Mouse (Mus musculus) lung, postnatal 0 days (tissue): ENCODE data around the gene Slc9a9. TPM values are rescaled to one million over a fixed set of nuclear protein-coding genes. Genes with fewer than 3 reads are reported as not detected.

Source experiments
- ATAC-seq: fragments of 200-750 bp; cut with Nextera tagmentation; 2 replicates; pipeline ENCODE4 v1.8.0; 2017; ENCODE audit warnings: moderate library complexity
- DNase-seq: peaks from one replicate; pipeline ENCODE4 v3.0.0-alpha.2; 2016; ENCODE audit warnings: low spot score
- H3K27ac ChIP-seq: fragments of 300-500 bp; sonication (generic); 2 replicates; pipeline ENCODE4 v1.5.1; 2014; ENCODE audit warnings: antibody characterized with exemption, mild to moderate bottlenecking, low read length, mixed read lengths
- H3K27me3 ChIP-seq: fragments of 300-500 bp; sonication (generic); replicated peaks from 2 replicates; pipeline ENCODE4 v1.6.1; 2014; ENCODE audit warnings: low read length, mixed read lengths; ENCODE audit not compliant: insufficient read depth
- H3K36me3 ChIP-seq: fragments of 300-500 bp; sonication (generic); 2 replicates; pipeline ENCODE4 v1.6.1; 2014; ENCODE audit warnings: low read length, mixed read lengths; ENCODE audit not compliant: insufficient read depth
- H3K4me1 ChIP-seq: fragments of 300-500 bp; sonication (generic); 2 replicates; pipeline ENCODE4 v1.6.1; 2014; ENCODE audit warnings: antibody characterized with exemption, low read depth, low read length, mixed read lengths; ENCODE audit not compliant: insufficient read depth
- H3K4me2 ChIP-seq: fragments of 300-500 bp; sonication (generic); replicated peaks from 2 replicates; pipeline ENCODE4 v1.6.1; 2014; ENCODE audit warnings: low read depth, mild to moderate bottlenecking, low read length, moderate library complexity, mixed read lengths
- H3K4me3 ChIP-seq: fragments of 300-500 bp; sonication (generic); 2 replicates; pipeline ENCODE4 v1.5.1; 2014; ENCODE audit warnings: low read depth, low read length
- H3K9ac ChIP-seq: fragments of 300-500 bp; sonication (generic); replicated peaks from 2 replicates; pipeline ENCODE4 v1.6.1; 2014; ENCODE audit warnings: low read depth, mild to moderate bottlenecking
- H3K9me3 ChIP-seq: fragments of 300-500 bp; sonication (generic); 2 replicates; pipeline ENCODE4 v1.6.1; 2016; ENCODE audit warnings: low read length, mixed read lengths
- CTCF ChIP-seq: IDR thresholded peaks from 2 replicates; pipeline ENCODE4 v1.5.1; 2016; ENCODE audit warnings: antibody characterized with exemption, mild to moderate bottlenecking
- EP300 ChIP-seq: IDR thresholded peaks from 2 replicates; pipeline ENCODE4 v1.6.1; 2016; ENCODE audit warnings: antibody characterized with exemption, mild to moderate bottlenecking, control low read depth
- WGBS: fragments of 180-500 bp; shearing (Covaris S2); extraction: QIAGEN DNeasy Blood & Tissue Kit; methylation state at CpG from one replicate; pipeline ENCODE4 v1.1.7; 2014; 5-methylcytosine and 5-hydroxymethylcytosine counted together
- polyA plus RNA-seq: library from polyadenylated mRNA; unstranded; fragments of >200 nt; fragmentation: Nextera tagmentation; extraction: Ambion mirVana; gene quantifications from 2 replicates; pipeline ENCODE4 v1.2.1, GENCODE M21; 2015

Slc9a9 gene
- polyA plus RNA-seq, 1 experiment from 2014 or later = 3.7 TPM

DNA sequence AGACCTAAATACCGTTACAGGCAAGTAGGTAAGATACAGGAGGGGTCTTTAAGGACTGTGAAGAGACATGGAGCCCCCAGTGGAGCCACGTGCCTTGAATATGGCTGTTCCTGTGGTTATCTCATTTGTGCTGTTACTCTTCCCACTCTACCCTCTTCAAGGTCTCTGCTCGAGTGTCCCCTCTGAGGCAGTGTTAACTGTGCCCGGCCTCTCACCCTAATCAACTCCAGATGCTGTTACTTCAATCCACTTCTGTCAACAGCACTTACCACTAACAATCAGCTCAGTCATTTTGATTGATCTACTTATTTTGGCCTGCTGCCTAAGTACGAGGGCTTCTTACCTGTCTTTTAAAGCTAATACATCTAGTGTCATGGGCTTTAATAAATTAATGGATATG, 145.8 kb downstream of the Slc9a9 start:
- Histone ChIP-seq H3K9me3 (no peaks in the 10 kb centered on the region), H3K27me3 (no peaks in the 10 kb centered on the region)

DNA sequence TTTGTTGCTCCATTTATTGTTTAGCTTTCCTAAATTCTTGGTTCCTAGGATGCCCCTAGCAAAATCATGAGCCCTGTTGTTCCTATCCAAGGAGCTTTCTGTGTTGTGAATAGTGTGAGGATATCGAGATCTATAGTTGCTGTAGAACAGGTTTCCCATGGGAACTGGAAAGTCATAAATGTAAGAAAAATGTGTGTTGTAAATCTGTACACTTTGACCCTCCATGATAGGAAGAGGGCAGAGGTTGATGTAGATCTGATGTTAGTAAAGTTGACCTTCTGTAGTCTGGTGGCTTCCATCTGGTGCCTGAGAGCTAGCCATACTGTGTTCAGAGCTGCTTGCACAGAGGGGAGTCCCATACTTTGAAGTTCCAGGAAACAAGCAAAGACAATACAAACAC, 151.6 kb downstream of the Slc9a9 start:
- 82% methylated on average over 1 of the region's 1 CpGs for WGBS
- ATAC-seq = no peak

More for the DNA sequence above, 145.8 kb downstream of the Slc9a9 start:
- no peak overlapping the region for H3K4me2 ChIP-seq
- H3K4me1 ChIP-seq = no peaks in the 10 kb centered on the region
- no peak overlapping the region for H3K27ac ChIP-seq
- TF ChIP-seq CTCF (no peak), EP300 (no peak)
- DNase-seq = no peak
- 30% methylated on average over 5 of the region's 5 CpGs for WGBS
- no peaks in the 10 kb centered on the region for H3K36me3 ChIP-seq
- no peak overlapping the region for H3K4me3 ChIP-seq
- no peak for ATAC-seq
- H3K9ac ChIP-seq = no peak overlapping the region

GRCm38 (mm10) chr9:94833836-94834235, 164.1 kb downstream of the Slc9a9 start:
- H3K36me3 ChIP-seq = no peaks in the 10 kb centered on the region
- no peaks in the 10 kb centered on the region for H3K9me3 ChIP-seq
- H3K4me1 ChIP-seq = no peaks in the 10 kb centered on the region
- H3K27me3 ChIP-seq = no peaks in the 10 kb centered on the region
- H3K4me3 ChIP-seq = no peak overlapping the region
- WGBS = 54% methylated on average over 1 of the region's 1 CpGs
- no peak for ATAC-seq
- DNase-seq = no peak
- no peak for TF ChIP-seq CTCF
- TF ChIP-seq EP300 = no peak
- H3K4me2 ChIP-seq = no peak overlapping the region
- H3K9ac ChIP-seq = no peak overlapping the region
- no peak overlapping the region for H3K27ac ChIP-seq

More for the DNA sequence above, 151.6 kb downstream of the Slc9a9 start:
- no peak overlapping the region for H3K4me3 ChIP-seq
- H3K4me1 ChIP-seq = no peaks in the 10 kb centered on the region
- no peaks in the 10 kb centered on the region for H3K36me3 ChIP-seq
- TF ChIP-seq EP300 (no peak), CTCF (no peak)
- H3K27me3 ChIP-seq = no peaks in the 10 kb centered on the region
- no peak overlapping the region for H3K27ac ChIP-seq
- H3K9ac ChIP-seq = no peak overlapping the region
- DNase-seq = no peak
- H3K4me2 ChIP-seq = no peak overlapping the region
- H3K9me3 ChIP-seq = no peaks in the 10 kb centered on the region

DNA sequence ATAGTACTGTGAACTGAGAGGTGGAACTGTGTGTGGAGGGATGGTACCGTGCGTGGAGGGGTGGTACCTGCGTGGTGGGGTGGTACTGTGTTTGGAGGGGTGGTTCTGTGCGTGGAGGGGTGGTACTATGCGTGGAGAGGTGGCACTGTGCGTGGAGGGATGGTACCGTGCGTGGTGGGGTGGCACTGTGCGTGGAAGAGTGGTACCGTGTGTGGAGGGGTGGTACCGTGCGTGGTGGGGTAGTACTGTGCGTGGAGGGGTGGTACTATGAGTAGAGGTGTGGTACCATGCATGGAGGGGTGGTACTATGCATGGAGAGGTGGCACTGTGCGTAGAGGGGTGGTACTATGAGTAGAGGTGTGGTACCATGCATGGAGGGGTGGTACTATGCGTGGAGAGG, 167.7 kb downstream of the Slc9a9 start:
- no peak overlapping the region for H3K27ac ChIP-seq
- WGBS = 94% methylated on average over 15 of the region's 15 CpGs
- DNase-seq = no peak
- no peak for ATAC-seq
- H3K4me2 ChIP-seq = no peak overlapping the region
- no peaks in the 10 kb centered on the region for H3K36me3 ChIP-seq
- no peaks in the 10 kb centered on the region for H3K27me3 ChIP-seq
- TF ChIP-seq EP300 (no peak), CTCF (no peak)
- no peaks in the 10 kb centered on the region for H3K4me1 ChIP-seq
- H3K9me3 ChIP-seq = no peaks in the 10 kb centered on the region
- no peak overlapping the region for H3K4me3 ChIP-seq
- H3K9ac ChIP-seq = no peak overlapping the region

DNA sequence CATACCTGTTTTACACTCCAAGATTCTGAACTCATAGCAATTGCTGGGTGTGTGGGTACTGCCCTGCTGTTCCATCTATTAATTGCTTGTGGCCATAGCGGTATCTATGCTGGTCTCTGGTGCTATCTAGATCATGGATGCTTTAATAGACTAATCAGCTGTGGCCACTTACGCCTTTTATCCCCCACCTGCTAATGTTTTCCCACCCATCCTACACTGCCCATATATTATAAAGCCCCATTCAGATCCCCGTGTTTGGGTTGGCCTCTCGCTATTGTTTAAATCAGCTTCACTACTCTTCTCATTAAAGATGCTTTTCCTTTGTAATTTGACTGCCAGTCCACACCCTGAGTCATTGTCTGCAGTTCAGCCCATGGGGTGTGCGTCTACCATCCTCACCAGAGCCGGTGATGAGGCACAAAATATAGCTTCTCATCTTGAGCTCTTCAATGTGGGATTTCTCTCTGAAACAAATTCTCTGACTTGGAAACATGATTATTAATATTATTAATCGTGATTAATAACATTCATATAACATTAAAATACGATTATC, 168.8 kb downstream of the Slc9a9 start:
- DNase-seq (no peak), ATAC-seq (no peak)
- no peaks in the 10 kb centered on the region for H3K9me3 ChIP-seq
- no peak for TF ChIP-seq CTCF
- TF ChIP-seq EP300 = no peak
- no peak overlapping the region for H3K27ac ChIP-seq
- H3K4me1 ChIP-seq = no peaks in the 10 kb centered on the region
- H3K27me3 ChIP-seq = no peaks in the 10 kb centered on the region
- 81% methylated on average over 8 of the region's 8 CpGs for WGBS
- H3K36me3 ChIP-seq = no peaks in the 10 kb centered on the region
- no peak overlapping the region for H3K9ac ChIP-seq
- H3K4me2 ChIP-seq = no peak overlapping the region
- H3K4me3 ChIP-seq = no peak overlapping the region

DNA sequence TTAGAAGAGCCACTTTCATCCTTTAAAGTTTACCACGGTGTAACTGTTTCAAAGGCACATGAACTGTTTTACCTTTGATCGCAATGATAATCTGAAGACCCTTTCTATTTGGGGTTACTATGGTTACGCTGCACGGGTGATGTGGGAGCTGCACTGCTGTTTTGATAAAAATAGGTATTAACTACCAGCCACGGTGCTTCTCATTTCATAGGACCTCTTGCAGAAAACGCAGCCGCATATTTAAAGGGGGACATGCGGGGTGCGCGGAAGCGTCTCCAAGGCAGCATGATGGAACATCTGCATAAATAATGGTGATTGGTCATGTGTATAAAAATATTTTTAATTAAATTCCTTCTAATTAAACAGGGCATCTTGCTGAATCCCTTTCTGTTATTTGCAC, 169.5 kb downstream of the Slc9a9 start:
- ATAC-seq = no peak
- no peak overlapping the region for H3K9ac ChIP-seq
- H3K36me3 ChIP-seq = no peaks in the 10 kb centered on the region
- no peak overlapping the region for H3K4me2 ChIP-seq
- no peak overlapping the region for H3K4me3 ChIP-seq
- H3K4me1 ChIP-seq = no peaks in the 10 kb centered on the region
- no peaks in the 10 kb centered on the region for H3K27me3 ChIP-seq
- TF ChIP-seq EP300 (no peak), CTCF (no peak)
- H3K27ac ChIP-seq = no peak overlapping the region
- no peak for DNase-seq
- no peaks in the 10 kb centered on the region for H3K9me3 ChIP-seq
- 83% methylated on average over 11 of the region's 11 CpGs for WGBS

DNA sequence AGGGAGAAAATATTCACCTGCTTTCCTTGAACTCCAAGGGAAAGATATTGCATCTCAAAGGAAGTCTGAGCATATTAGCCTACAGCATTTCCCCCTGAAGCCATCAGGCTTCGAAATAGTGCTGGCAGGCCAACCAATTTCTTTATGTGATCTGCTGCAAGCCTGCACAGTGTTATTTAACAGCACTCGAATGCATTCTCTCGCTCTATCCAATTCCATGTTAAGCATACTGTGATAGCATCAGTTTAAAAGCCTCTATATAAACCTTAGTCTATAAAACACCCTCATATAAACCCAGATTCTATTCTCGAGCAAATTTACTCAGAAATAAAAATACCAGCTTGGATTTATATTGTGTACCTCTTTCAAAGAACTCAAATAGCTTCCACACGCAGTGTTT, 170.7 kb downstream of the Slc9a9 start:
- 75% methylated on average over 5 of the region's 5 CpGs for WGBS

More for the DNA sequence above, 170.7 kb downstream of the Slc9a9 start:
- Histone ChIP-seq H3K36me3 (no peaks in the 10 kb centered on the region), H3K4me2 (no peak overlapping the region), H3K27ac (no peak overlapping the region), H3K9me3 (no peaks in the 10 kb centered on the region), H3K27me3 (no peaks in the 10 kb centered on the region), H3K9ac (no peak overlapping the region), H3K4me3 (no peak overlapping the region), H3K4me1 (no peaks in the 10 kb centered on the region)
- no peak for ATAC-seq
- DNase-seq = no peak
- TF ChIP-seq EP300 (no peak), CTCF (no peak)
